Mouse (Mus musculus) limb, embryonic 10.5 days (tissue): Measurements from ENCODE around the gene Chac1. TPM values are rescaled to one million over a fixed set of nuclear protein-coding genes. Genes with fewer than 3 reads are reported as not detected.

Experiments used
- DNase-seq: peaks from one replicate; pipeline ENCODE4 v3.0.0-alpha.2; 2017; ENCODE audit warnings: low spot score
- H3K27ac ChIP-seq: fragments of 300-500 bp; sonication (generic); 2 replicates; pipeline ENCODE4 v1.5.1; 2016; ENCODE audit warnings: mild to moderate bottlenecking
- H3K27me3 ChIP-seq: fragments of 300-500 bp; sonication (generic); 2 replicates; pipeline ENCODE4 v1.6.1; 2016; ENCODE audit warnings: low read depth, mild to moderate bottlenecking; ENCODE audit not compliant: poor library complexity, severe bottlenecking
- H3K36me3 ChIP-seq: fragments of 300-500 bp; sonication (generic); 2 replicates; pipeline ENCODE4 v1.6.1; 2016; ENCODE audit warnings: mild to moderate bottlenecking, moderate library complexity
- H3K4me1 ChIP-seq: fragments of 300-500 bp; sonication (generic); 2 replicates; pipeline ENCODE4 v1.6.1; 2016
- H3K4me3 ChIP-seq: fragments of 300-500 bp; sonication (generic); 2 replicates; pipeline ENCODE4 v1.5.1; 2016; ENCODE audit warnings: mild to moderate bottlenecking, moderate library complexity
- H3K9me3 ChIP-seq: fragments of 300-500 bp; sonication (generic); replicated peaks from 2 replicates; pipeline ENCODE4 v1.6.1; 2016; ENCODE audit warnings: mild to moderate bottlenecking
- WGBS: fragments of 180-500 bp; shearing (Covaris S2); methylation state at CpG from one replicate; pipeline ENCODE4 v1.1.7; 2016; 5-methylcytosine and 5-hydroxymethylcytosine counted together
- polyA plus RNA-seq: library from polyadenylated mRNA; unstranded; fragments of >200 nt; fragmentation: Nextera tagmentation; extraction: Ambion mirVana; gene quantifications from 2 replicates; pipeline ENCODE4 v1.2.1, GENCODE M21; 2016

The Chac1 gene
- polyA plus RNA-seq, 1 experiment from 2014 or later: 0.86 TPM

DNA sequence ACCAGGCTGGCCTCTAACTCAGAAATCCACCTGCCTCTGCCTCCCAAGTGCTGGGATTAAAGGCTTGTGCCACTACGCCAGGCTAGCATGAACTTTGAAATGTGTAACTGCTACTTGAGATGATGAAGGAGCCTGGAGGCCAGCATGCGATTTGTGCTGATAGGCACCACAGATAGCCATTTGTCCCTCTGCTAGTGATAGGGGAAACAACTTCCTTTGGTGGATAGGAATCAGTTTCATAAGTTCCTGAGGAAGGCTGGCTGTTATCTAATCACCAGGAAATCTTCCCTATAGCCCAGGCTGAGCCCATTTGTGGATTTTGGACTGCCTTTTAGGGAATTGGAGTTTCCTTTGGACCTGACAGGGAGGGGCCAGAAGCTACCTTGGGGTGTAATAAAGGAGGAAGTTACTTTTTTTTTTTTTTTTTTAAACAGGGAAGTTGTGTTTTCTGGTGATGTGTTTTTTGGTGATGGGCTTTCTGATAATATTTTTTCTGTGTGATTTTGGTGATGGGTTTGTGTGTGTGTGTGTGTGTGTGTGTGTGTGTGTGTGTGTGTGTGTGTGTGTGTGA, 8.8 kb downstream of the Chac1 start:
- H3K4me1 ChIP-seq: no peaks in the 10 kb centered on the region
- 0 out of 2 replicates have a peak, but pooled peaks cover 4% of the 10 kb centered on the region for H3K9me3 ChIP-seq
- H3K36me3 ChIP-seq: no peaks in the 10 kb centered on the region
- no peak for DNase-seq
- no peaks in the 10 kb centered on the region for H3K27me3 ChIP-seq
- 85% methylated on average over 2 of the region's 2 CpGs for WGBS
- no peak overlapping the region for H3K27ac ChIP-seq
- H3K4me3 ChIP-seq: no peak overlapping the region

DNA sequence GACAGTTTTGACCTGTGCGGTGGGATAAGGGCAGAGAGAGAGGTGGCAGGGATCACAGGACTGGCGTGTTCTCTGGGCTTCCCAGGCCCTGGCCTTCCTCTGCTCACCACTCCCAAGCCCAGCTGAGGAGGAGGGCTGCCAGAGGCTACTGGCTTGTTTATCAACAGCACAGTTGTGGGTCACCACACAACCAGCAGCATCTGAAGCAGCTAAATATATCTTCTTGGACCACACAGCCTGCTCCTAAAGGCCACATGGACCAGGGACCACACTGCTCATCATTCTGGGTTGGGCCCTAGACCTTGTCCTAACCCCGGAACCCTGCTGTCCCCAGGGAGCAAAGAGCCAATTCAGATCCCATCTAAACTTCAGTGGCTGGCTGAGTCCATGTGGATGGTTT, 13.9 kb downstream of the Chac1 start:
- no peak overlapping the region for H3K27ac ChIP-seq
- H3K27me3 ChIP-seq: no peaks in the 10 kb centered on the region
- peaks cover 20% of the 10 kb centered on the region for H3K36me3 ChIP-seq
- H3K4me3 ChIP-seq: no peak overlapping the region
- 93% methylated on average over 3 of the region's 3 CpGs for WGBS
- H3K9me3 ChIP-seq: 0 out of 2 replicates have a peak, but pooled peaks cover 4% of the 10 kb centered on the region
- no peak for DNase-seq
- no peaks in the 10 kb centered on the region for H3K4me1 ChIP-seq

DNA sequence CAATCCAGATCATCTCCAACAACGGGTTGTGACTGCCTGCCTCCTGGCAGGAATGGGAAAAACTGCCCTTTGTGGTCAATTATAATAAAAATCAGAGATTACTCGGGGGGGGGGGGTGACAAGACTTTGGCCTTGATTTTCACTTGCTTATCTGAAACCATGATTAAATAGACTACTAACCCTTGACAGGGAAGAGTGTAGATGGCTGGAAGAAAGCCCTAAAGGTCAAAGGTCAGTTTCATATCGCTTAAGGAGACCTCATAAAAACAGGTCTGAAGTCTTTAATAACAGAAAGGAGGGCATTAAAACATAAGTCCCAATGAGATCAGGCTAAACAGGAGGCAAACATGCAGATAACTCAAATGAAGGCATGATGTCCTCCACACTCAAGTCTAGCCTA, 16.3 kb downstream of the Chac1 start:
- H3K36me3 ChIP-seq: peaks cover 44% of the 10 kb centered on the region
- no peaks in the 10 kb centered on the region for H3K27me3 ChIP-seq
- H3K9me3 ChIP-seq: no peaks in the 10 kb centered on the region
- no peak overlapping the region for H3K27ac ChIP-seq
- WGBS: 81% methylated on average over 3 of the region's 3 CpGs
- H3K4me1 ChIP-seq: no peaks in the 10 kb centered on the region
- no peak overlapping the region for H3K4me3 ChIP-seq
- no peak for DNase-seq

- Histone ChIP-seq H3K36me3 (peaks cover 71% of the 10 kb centered on the region), H3K4me1 (no peaks in the 10 kb centered on the region), H3K4me3 (no peak overlapping the region), H3K27ac (no peak overlapping the region), H3K9me3 (no peaks in the 10 kb centered on the region), H3K27me3 (no peaks in the 10 kb centered on the region)
- DNase-seq: no peak
- 94% methylated on average over 10 of the region's 10 CpGs for WGBS
Measured at GRCm38 (mm10) chr2:119370116-119370515, 19.1 kb downstream of the Chac1 start.

GRCm38 (mm10) chr2:119377286-119377685, 26.3 kb downstream of the Chac1 start:
- H3K36me3 ChIP-seq: peaks cover 100% of the 10 kb centered on the region
- H3K9me3 ChIP-seq: no peaks in the 10 kb centered on the region
- no peaks in the 10 kb centered on the region for H3K4me1 ChIP-seq
- DNase-seq: no peak
- no peak overlapping the region for H3K4me3 ChIP-seq
- H3K27ac ChIP-seq: no peak overlapping the region
- no peaks in the 10 kb centered on the region for H3K27me3 ChIP-seq
- 89% methylated on average over 9 of the region's 9 CpGs for WGBS

GRCm38 (mm10) chr2:119377826-119378225, 26.8 kb downstream of the Chac1 start:
- peaks cover 100% of the 10 kb centered on the region for H3K36me3 ChIP-seq
- no peaks in the 10 kb centered on the region for H3K27me3 ChIP-seq

GRCm38 (mm10) chr2:119379455-119379854, 28.4 kb downstream of the Chac1 start:
- H3K9me3 ChIP-seq: no peaks in the 10 kb centered on the region
- H3K36me3 ChIP-seq: peaks cover 93% of the 10 kb centered on the region
- 85% methylated on average over 3 of the region's 3 CpGs for WGBS

More at GRCm38 (mm10) chr2:119377826-119378225, 26.8 kb downstream of the Chac1 start:
- Histone ChIP-seq H3K4me3 (no peak overlapping the region), H3K9me3 (no peaks in the 10 kb centered on the region), H3K4me1 (no peaks in the 10 kb centered on the region), H3K27ac (no peak overlapping the region)
- WGBS: 96% methylated on average over 3 of the region's 3 CpGs
- DNase-seq: no peak

DNA sequence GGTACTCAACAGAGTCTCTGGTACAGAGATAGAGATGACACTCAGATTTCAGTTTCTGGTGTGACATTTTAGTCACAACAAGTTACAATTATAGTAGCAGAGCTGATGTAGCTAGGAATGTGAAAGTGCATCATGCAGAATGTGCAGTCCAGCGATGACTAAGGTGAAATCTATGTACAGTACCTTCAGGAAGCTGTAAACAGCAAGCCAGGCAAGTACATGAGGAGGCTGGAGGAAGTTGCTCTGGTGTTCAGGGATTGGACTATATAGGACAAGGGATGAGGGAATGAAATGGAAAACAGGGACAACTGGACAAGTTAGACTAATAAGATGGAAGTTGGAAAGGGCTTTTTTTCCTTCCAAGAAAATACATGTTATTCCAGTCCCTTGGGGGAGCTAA, 37.2 kb downstream of the Chac1 start:
- no peak for DNase-seq
- Histone ChIP-seq H3K27ac (no peak overlapping the region), H3K4me3 (no peak overlapping the region), H3K4me1 (no peaks in the 10 kb centered on the region), H3K9me3 (no peaks in the 10 kb centered on the region), H3K36me3 (peaks cover 68% of the 10 kb centered on the region), H3K27me3 (no peaks in the 10 kb centered on the region)
- 94% methylated on average over 1 of the region's 1 CpGs for WGBS

More at GRCm38 (mm10) chr2:119379455-119379854, 28.4 kb downstream of the Chac1 start:
- H3K27ac ChIP-seq: no peak overlapping the region
- no peaks in the 10 kb centered on the region for H3K4me1 ChIP-seq
- no peak overlapping the region for H3K4me3 ChIP-seq
- DNase-seq: no peak
- H3K27me3 ChIP-seq: no peaks in the 10 kb centered on the region

- H3K27ac ChIP-seq: no peak overlapping the region
- H3K27me3 ChIP-seq: no peaks in the 10 kb centered on the region
- no peak overlapping the region for H3K4me3 ChIP-seq
- H3K36me3 ChIP-seq: peaks cover 79% of the 10 kb centered on the region
- DNase-seq: no peak
- H3K4me1 ChIP-seq: no peaks in the 10 kb centered on the region
- no peaks in the 10 kb centered on the region for H3K9me3 ChIP-seq
- WGBS: 94% methylated on average over 4 of the region's 4 CpGs
Measured at GRCm38 (mm10) chr2:119389992-119390391, 39.0 kb downstream of the Chac1 start.

- no peak overlapping the region for H3K27ac ChIP-seq
- 90% methylated on average over 5 of the region's 5 CpGs for WGBS
- peaks cover 80% of the 10 kb centered on the region for H3K36me3 ChIP-seq
- H3K4me1 ChIP-seq: no peaks in the 10 kb centered on the region
- H3K27me3 ChIP-seq: no peaks in the 10 kb centered on the region
- no peaks in the 10 kb centered on the region for H3K9me3 ChIP-seq
- no peak overlapping the region for H3K4me3 ChIP-seq
- no peak for DNase-seq
Measured at GRCm38 (mm10) chr2:119398252-119398651, 47.2 kb downstream of the Chac1 start.

DNA sequence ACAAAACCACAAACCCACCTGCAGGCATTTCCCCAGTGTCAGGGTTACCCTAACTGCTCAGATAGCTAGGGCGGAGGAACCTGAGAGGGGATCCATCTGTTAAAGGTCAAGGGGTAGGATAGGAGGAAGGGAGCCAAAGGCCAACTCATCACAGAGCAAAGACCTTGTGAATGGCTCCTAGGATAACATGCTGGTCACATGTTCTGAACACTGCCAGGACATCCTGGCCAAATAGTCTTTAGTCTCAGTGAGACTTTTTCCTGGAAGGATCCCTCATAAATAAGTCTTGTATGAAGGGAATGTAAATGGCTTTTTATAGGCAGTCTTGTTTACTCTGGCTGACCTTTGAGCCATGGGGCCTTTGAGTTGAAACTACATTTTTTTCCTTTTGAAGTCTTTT, 47.6 kb downstream of the Chac1 start:
- Histone ChIP-seq H3K4me1 (no peaks in the 10 kb centered on the region), H3K4me3 (no peak overlapping the region), H3K36me3 (peaks cover 77% of the 10 kb centered on the region), H3K27ac (no peak overlapping the region), H3K27me3 (no peaks in the 10 kb centered on the region), H3K9me3 (no peaks in the 10 kb centered on the region)
- whole genome bisulfite sequencing: 97% methylated on average over 1 of the region's 1 CpGs
- DNase-seq: no peak

GRCm38 (mm10) chr2:119399313-119399712, 48.3 kb downstream of the Chac1 start:
- Histone ChIP-seq H3K4me1 (no peaks in the 10 kb centered on the region), H3K36me3 (peaks cover 77% of the 10 kb centered on the region), H3K9me3 (no peaks in the 10 kb centered on the region), H3K4me3 (no peak overlapping the region), H3K27ac (no peak overlapping the region), H3K27me3 (no peaks in the 10 kb centered on the region)
- DNase-seq: no peak
